ENCODE assay signal across 15 mouse cellular contexts in the genomic region with DNA sequence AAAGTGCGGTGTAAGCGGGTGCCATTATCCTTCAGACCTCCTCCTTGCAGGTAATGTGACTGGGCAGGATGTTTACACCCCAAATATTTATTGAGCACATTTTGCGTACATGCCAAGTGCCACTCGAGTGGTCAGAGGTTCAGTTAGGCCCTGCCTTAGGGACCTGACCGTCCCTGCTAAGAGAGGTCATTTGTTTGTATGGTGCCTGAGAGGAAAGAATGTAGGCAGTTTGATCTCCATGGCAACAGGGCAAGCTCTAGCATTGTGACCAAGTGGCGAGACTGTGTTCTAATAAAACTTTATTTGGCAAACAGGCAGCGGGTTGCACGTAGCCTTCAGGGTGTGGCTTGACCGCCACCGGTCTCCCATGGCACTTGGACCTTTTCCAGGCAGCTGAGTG. TPM values are rescaled to one million over a fixed set of nuclear protein-coding genes. Genes with fewer than 3 reads are reported as not detected.
A peak's percentile ranks its signal among the peaks of the same experiment; 100 is the strongest.
DNase-seq lines count a peak whose midpoint lies in the region; ATAC-seq lines count a peak whose summit lies in the region.
"Had no signal": no experiment of that assay in that cellular context is flagged by ENCODE, and none has a peak within 500 bp of the region (broad histone marks: within the 10 kb centered on the region; RNA-seq: fewer than 3 reads in every experiment).

No protein-coding gene starts in this region.

- H3K27me3 ChIP-seq in intestine, embryonic 15.5 days (replicated peaks): no peaks in the 10 kb centered on the region
- H3K27me3 ChIP-seq: liver, embryonic 15.5 days; midbrain, embryonic 12.5 days had no signal

- H3K9me3 ChIP-seq in intestine, embryonic 15.5 days: no peaks in the 10 kb centered on the region
- H3K9me3 ChIP-seq: limb, embryonic 10.5 days had no signal

- H3K4me3 ChIP-seq in intestine, embryonic 15.5 days (replicated peaks): no peak overlapping the region
- H3K4me3 ChIP-seq: limb, embryonic 10.5 days; liver, embryonic 15.5 days; midbrain, embryonic 12.5 days had no signal

- H3K4me1 ChIP-seq in intestine, embryonic 15.5 days (replicated peaks): no peaks in the 10 kb centered on the region
- H3K4me1 ChIP-seq: limb, embryonic 10.5 days; liver, embryonic 15.5 days; midbrain, embryonic 12.5 days had no signal

- whole genome bisulfite sequencing in intestine, embryonic 15.5 days: 70% methylated on average over 10 of the region's 10 CpGs

- H3K36me3 ChIP-seq in intestine, embryonic 15.5 days: no peaks in the 10 kb centered on the region
- H3K36me3 ChIP-seq: G1E; limb, embryonic 10.5 days; liver, embryonic 15.5 days; midbrain, embryonic 12.5 days had no signal

- no peak overlapping the region for H3K9ac ChIP-seq in intestine, embryonic 15.5 days
- H3K9ac ChIP-seq: liver, embryonic 15.5 days; midbrain, embryonic 12.5 days had no signal

- peak; percentile 38 for DNase-seq in adrenal gland, postnatal 14 days
- no peak for DNase-seq in adrenal gland, adult 2 months
- peak; percentile 6 for DNase-seq in 3T3-L1 (ENCODE audit: low read depth, low spot score)
- peak; percentile 17 for DNase-seq in embryo, embryonic 11 days
- peak; percentile 46 for DNase-seq in lung, postnatal 10 days
- DNase-seq in urinary bladder, adult 18-20 months (ENCODE audit: low spot score in 2 of 2): no peak
- DNase-seq in frontal cortex, postnatal 10 days (ENCODE audit: low spot score in 2 of 2): no peak
- DNase-seq: thymus, postnatal 14 days had no signal

- ATAC-seq in intestine, embryonic 15.5 days: no peak
- ATAC-seq: forebrain, embryonic 16.5 days; intestine, postnatal 0 days had no signal

- no peak overlapping the region for H3K27ac ChIP-seq in intestine, embryonic 15.5 days
- H3K27ac ChIP-seq: limb, embryonic 10.5 days; liver, embryonic 15.5 days; midbrain, embryonic 12.5 days had no signal

- H3K4me2 ChIP-seq in intestine, embryonic 15.5 days (replicated peaks): no peak overlapping the region
- H3K4me2 ChIP-seq: liver, embryonic 15.5 days; midbrain, embryonic 12.5 days had no signal

RNA-seq across cellular contexts. Expression of gene Rps27rt, which starts 7.9 kb away (rescaled TPM):
- total RNA-seq in adrenal gland, postnatal 14 days (2021): 51.1 and 57.4 TPM in 2 replicates
- total RNA-seq in adrenal gland, adult 2 months (2021): 10 to 100 TPM; 29.7 to 63.5 TPM
- polyA plus RNA-seq in adrenal gland, adult 2 months (2012; rRNA removed): 2.0 and 2.8 TPM in 2 replicates
- polyA plus RNA-seq in intestine, embryonic 15.5 days (2015; fragmentation: Nextera tagmentation; extraction: Ambion mirVana): 387 and 549 TPM in 2 replicates

RNA-seq across cellular contexts. Expression of gene Osbpl10, which starts 12.1 kb away (rescaled TPM):
- total RNA-seq in adrenal gland, postnatal 14 days (2021): 6.8 and 8.6 TPM in 2 replicates
- 1 to 10 TPM; 4.4 to 6.2 TPM for total RNA-seq in adrenal gland, adult 2 months (2021)
- polyA plus RNA-seq in adrenal gland, adult 2 months (2012; rRNA removed): 2.6 and 3.3 TPM in 2 replicates
- 2.5 and 2.9 TPM in 2 replicates for polyA plus RNA-seq in intestine, embryonic 15.5 days (2015; fragmentation: Nextera tagmentation; extraction: Ambion mirVana)
- polyA plus RNA-seq: G1E had no signal

RNA-seq across cellular contexts. Expression of gene Gpd1l, which starts 56.6 kb away (rescaled TPM):
- total RNA-seq in adrenal gland, postnatal 14 days (2021): 27.2 and 28.3 TPM in 2 replicates
- total RNA-seq in adrenal gland, adult 2 months (2021): 10 to 100 TPM; 30.9 to 33.1 TPM
- polyA plus RNA-seq in adrenal gland, adult 2 months (2012; rRNA removed): 10.8 and 12.4 TPM in 2 replicates
- 20.3 and 21.8 TPM in 2 replicates for polyA plus RNA-seq in intestine, embryonic 15.5 days (2015; fragmentation: Nextera tagmentation; extraction: Ambion mirVana)

Comparison
In these comparisons a context has a peak if more than half of its experiments do, and no peak if none do; other contexts are left out.
1. DNase-seq: peak in adrenal gland, postnatal 14 days (single experiment), 3T3-L1 (single experiment), embryo, embryonic 11 days (single experiment) and lung, postnatal 10 days (single experiment); none in adrenal gland, adult 2 months (single experiment), urinary bladder, adult 18-20 months (0 of 2) and frontal cortex, postnatal 10 days (0 of 2).